Mouse (Mus musculus): ENCODE data around the gene Brap. TPM values are rescaled to one million over a fixed set of nuclear protein-coding genes. Genes with fewer than 3 reads are reported as not detected.

Brap gene
- polyA plus RNA-seq, 1 experiment from 2014 or later: 31.5 TPM

GRCm38 (mm10) chr5:121661494-121661893 is 1.1 kb downstream of the Brap start:
- Histone ChIP-seq H3K4me1 (replicated peaks; ENCODE audit: control insufficient read depth, insufficient read depth, low read length) (peaks cover 17% of the 10 kb centered on the region), H3K4me3 (ENCODE audit: low read depth, low read length) (peak overlapping the region; percentile 99), H3K27me3 (replicated peaks; ENCODE audit: control insufficient read depth, insufficient read depth, low read length) (no peaks in the 10 kb centered on the region), H3K9me3 (ENCODE audit: control insufficient read depth, low read length) (no peaks in the 10 kb centered on the region), H3K9ac (ENCODE audit: low read length) (peak overlapping the region; percentile 87), H3K27ac (ENCODE audit: low read depth) (no peak overlapping the region), H3K36me3 (ENCODE audit: control insufficient read depth, insufficient read depth, low read length) (peaks cover 33% of the 10 kb centered on the region), H3K4me2 (ENCODE audit: low read length) (peak overlapping the region; percentile 88)
- WGBS: 83% methylated on average over 5 of the region's 5 CpGs
- no peak for DNase-seq (ENCODE audit: low spot score)
- ATAC-seq (replicated peaks; ENCODE audit: low FRiP score, low TSS enrichment, low read depth): no peak

- no peak overlapping the region for H3K4me3 ChIP-seq (ENCODE audit: low read depth, low read length)
- H3K27ac ChIP-seq (ENCODE audit: low read depth): no peak overlapping the region
- no peaks in the 10 kb centered on the region for H3K9me3 ChIP-seq (ENCODE audit: control insufficient read depth, low read length)
- no peak for ATAC-seq (replicated peaks; ENCODE audit: low FRiP score, low TSS enrichment, low read depth)
- H3K36me3 ChIP-seq (ENCODE audit: control insufficient read depth, insufficient read depth, low read length): peaks cover 35% of the 10 kb centered on the region
- H3K4me2 ChIP-seq (ENCODE audit: low read length): no peak overlapping the region
- peaks cover 17% of the 10 kb centered on the region for H3K4me1 ChIP-seq (replicated peaks; ENCODE audit: control insufficient read depth, insufficient read depth, low read length)
- no peak for DNase-seq (ENCODE audit: low spot score)
- H3K9ac ChIP-seq (ENCODE audit: low read length): no peak overlapping the region
- WGBS: 89% methylated on average over 8 of the region's 8 CpGs
- no peaks in the 10 kb centered on the region for H3K27me3 ChIP-seq (replicated peaks; ENCODE audit: control insufficient read depth, insufficient read depth, low read length)
Measured at GRCm38 (mm10) chr5:121663456-121663855, 3.1 kb downstream of the Brap start.

GRCm38 (mm10) chr5:121664078-121664477 is 3.7 kb downstream of the Brap start:
- no peak overlapping the region for H3K9ac ChIP-seq (ENCODE audit: low read length)

GRCm38 (mm10) chr5:121664971-121665370 is 4.6 kb downstream of the Brap start:
- H3K27me3 ChIP-seq (replicated peaks; ENCODE audit: control insufficient read depth, insufficient read depth, low read length): no peaks in the 10 kb centered on the region
- ATAC-seq (replicated peaks; ENCODE audit: low FRiP score, low TSS enrichment, low read depth): no peak
- DNase-seq (ENCODE audit: low spot score): no peak
- no peak overlapping the region for H3K27ac ChIP-seq (ENCODE audit: low read depth)
- H3K4me3 ChIP-seq (ENCODE audit: low read depth, low read length): no peak overlapping the region
- H3K9me3 ChIP-seq (ENCODE audit: control insufficient read depth, low read length): no peaks in the 10 kb centered on the region
- 95% methylated on average over 9 of the region's 9 CpGs for WGBS
- H3K36me3 ChIP-seq (ENCODE audit: control insufficient read depth, insufficient read depth, low read length): peaks cover 43% of the 10 kb centered on the region
- no peak overlapping the region for H3K4me2 ChIP-seq (ENCODE audit: low read length)
- no peak overlapping the region for H3K9ac ChIP-seq (ENCODE audit: low read length)
- H3K4me1 ChIP-seq (replicated peaks; ENCODE audit: control insufficient read depth, insufficient read depth, low read length): peaks cover 12% of the 10 kb centered on the region

More at GRCm38 (mm10) chr5:121664078-121664477, 3.7 kb downstream of the Brap start:
- WGBS: 87% methylated on average over 6 of the region's 6 CpGs
- no peaks in the 10 kb centered on the region for H3K9me3 ChIP-seq (ENCODE audit: control insufficient read depth, low read length)
- H3K36me3 ChIP-seq (ENCODE audit: control insufficient read depth, insufficient read depth, low read length): peaks cover 39% of the 10 kb centered on the region
- H3K4me1 ChIP-seq (replicated peaks; ENCODE audit: control insufficient read depth, insufficient read depth, low read length): peaks cover 17% of the 10 kb centered on the region
- no peaks in the 10 kb centered on the region for H3K27me3 ChIP-seq (replicated peaks; ENCODE audit: control insufficient read depth, insufficient read depth, low read length)
- ATAC-seq (replicated peaks; ENCODE audit: low FRiP score, low TSS enrichment, low read depth): no peak
- no peak overlapping the region for H3K27ac ChIP-seq (ENCODE audit: low read depth)
- no peak overlapping the region for H3K4me2 ChIP-seq (ENCODE audit: low read length)
- H3K4me3 ChIP-seq (ENCODE audit: low read depth, low read length): no peak overlapping the region
- no peak for DNase-seq (ENCODE audit: low spot score)

GRCm38 (mm10) chr5:121667067-121667466 is 6.7 kb downstream of the Brap start:
- H3K4me3 ChIP-seq (ENCODE audit: low read depth, low read length): no peak overlapping the region
- H3K27ac ChIP-seq (ENCODE audit: low read depth): no peak overlapping the region
- ATAC-seq (replicated peaks; ENCODE audit: low FRiP score, low TSS enrichment, low read depth) (no peak), DNase-seq (ENCODE audit: low spot score) (no peak)
- WGBS: 83% methylated on average over 4 of the region's 4 CpGs
- H3K36me3 ChIP-seq (ENCODE audit: control insufficient read depth, insufficient read depth, low read length): peaks cover 46% of the 10 kb centered on the region
- no peaks in the 10 kb centered on the region for H3K9me3 ChIP-seq (ENCODE audit: control insufficient read depth, low read length)
- 0 out of 2 replicates have a peak, but pooled peaks cover under 1% of the 10 kb centered on the region for H3K4me1 ChIP-seq (replicated peaks; ENCODE audit: control insufficient read depth, insufficient read depth, low read length)
- H3K4me2 ChIP-seq (ENCODE audit: low read length): no peak overlapping the region
- no peak overlapping the region for H3K9ac ChIP-seq (ENCODE audit: low read length)
- no peaks in the 10 kb centered on the region for H3K27me3 ChIP-seq (replicated peaks; ENCODE audit: control insufficient read depth, insufficient read depth, low read length)

- H3K9ac ChIP-seq (ENCODE audit: low read length): no peak overlapping the region
- H3K27me3 ChIP-seq (replicated peaks; ENCODE audit: control insufficient read depth, insufficient read depth, low read length): no peaks in the 10 kb centered on the region
- no peak overlapping the region for H3K4me3 ChIP-seq (ENCODE audit: low read depth, low read length)
- H3K4me1 ChIP-seq (replicated peaks; ENCODE audit: control insufficient read depth, insufficient read depth, low read length): no peaks in the 10 kb centered on the region
- WGBS: 79% methylated on average over 6 of the region's 6 CpGs
- no peaks in the 10 kb centered on the region for H3K9me3 ChIP-seq (ENCODE audit: control insufficient read depth, low read length)
- DNase-seq (ENCODE audit: low spot score) (no peak), ATAC-seq (replicated peaks; ENCODE audit: low FRiP score, low TSS enrichment, low read depth) (no peak)
- H3K27ac ChIP-seq (ENCODE audit: low read depth): no peak overlapping the region
- peaks cover 55% of the 10 kb centered on the region for H3K36me3 ChIP-seq (ENCODE audit: control insufficient read depth, insufficient read depth, low read length)
- H3K4me2 ChIP-seq (ENCODE audit: low read length): no peak overlapping the region
Measured at GRCm38 (mm10) chr5:121668411-121668810, 8.0 kb downstream of the Brap start.

- no peak overlapping the region for H3K4me2 ChIP-seq (ENCODE audit: low read length)
- no peak overlapping the region for H3K9ac ChIP-seq (ENCODE audit: low read length)
- H3K27ac ChIP-seq (ENCODE audit: low read depth): no peak overlapping the region
- no peaks in the 10 kb centered on the region for H3K9me3 ChIP-seq (ENCODE audit: control insufficient read depth, low read length)
- ATAC-seq (replicated peaks; ENCODE audit: low FRiP score, low TSS enrichment, low read depth) (no peak), DNase-seq (ENCODE audit: low spot score) (no peak)
- H3K36me3 ChIP-seq (ENCODE audit: control insufficient read depth, insufficient read depth, low read length): peaks cover 51% of the 10 kb centered on the region
- no peaks in the 10 kb centered on the region for H3K4me1 ChIP-seq (replicated peaks; ENCODE audit: control insufficient read depth, insufficient read depth, low read length)
- 74% methylated on average over 3 of the region's 3 CpGs for WGBS
- H3K4me3 ChIP-seq (ENCODE audit: low read depth, low read length): no peak overlapping the region
- H3K27me3 ChIP-seq (replicated peaks; ENCODE audit: control insufficient read depth, insufficient read depth, low read length): no peaks in the 10 kb centered on the region
Measured at GRCm38 (mm10) chr5:121670412-121670811, 10.0 kb downstream of the Brap start.

- H3K9ac ChIP-seq (ENCODE audit: low read length): no peak overlapping the region
- H3K4me1 ChIP-seq (replicated peaks; ENCODE audit: control insufficient read depth, insufficient read depth, low read length): no peaks in the 10 kb centered on the region
- no peak overlapping the region for H3K4me2 ChIP-seq (ENCODE audit: low read length)
- H3K36me3 ChIP-seq (ENCODE audit: control insufficient read depth, insufficient read depth, low read length): peaks cover 87% of the 10 kb centered on the region
- ATAC-seq (replicated peaks; ENCODE audit: low FRiP score, low TSS enrichment, low read depth) (no peak), DNase-seq (ENCODE audit: low spot score) (no peak)
- H3K27me3 ChIP-seq (replicated peaks; ENCODE audit: control insufficient read depth, insufficient read depth, low read length): no peaks in the 10 kb centered on the region
- no peak overlapping the region for H3K4me3 ChIP-seq (ENCODE audit: low read depth, low read length)
- H3K9me3 ChIP-seq (ENCODE audit: control insufficient read depth, low read length): no peaks in the 10 kb centered on the region
- 97% methylated on average over 2 of the region's 2 CpGs for WGBS
- H3K27ac ChIP-seq (ENCODE audit: low read depth): no peak overlapping the region
Measured at GRCm38 (mm10) chr5:121682250-121682649, 21.9 kb downstream of the Brap start.

- no peak for DNase-seq (ENCODE audit: low spot score)
- Histone ChIP-seq H3K27me3 (replicated peaks; ENCODE audit: control insufficient read depth, insufficient read depth, low read length) (no peaks in the 10 kb centered on the region), H3K4me3 (ENCODE audit: low read depth, low read length) (no peak overlapping the region), H3K9me3 (ENCODE audit: control insufficient read depth, low read length) (no peaks in the 10 kb centered on the region), H3K4me2 (ENCODE audit: low read length) (no peak overlapping the region), H3K27ac (ENCODE audit: low read depth) (no peak overlapping the region), H3K4me1 (replicated peaks; ENCODE audit: control insufficient read depth, insufficient read depth, low read length) (no peaks in the 10 kb centered on the region), H3K36me3 (ENCODE audit: control insufficient read depth, insufficient read depth, low read length) (peaks cover 56% of the 10 kb centered on the region), H3K9ac (ENCODE audit: low read length) (no peak overlapping the region)
- ATAC-seq (replicated peaks; ENCODE audit: low FRiP score, low TSS enrichment, low read depth): no peak
- WGBS: 93% methylated on average over 6 of the region's 6 CpGs
Measured at GRCm38 (mm10) chr5:121685495-121685894, 25.1 kb downstream of the Brap start.
